Mouse (Mus musculus): ENCODE measurements around the gene Usp3. TPM values are rescaled to one million over a fixed set of nuclear protein-coding genes. Genes with fewer than 3 reads are reported as not detected.
A peak's percentile ranks its signal among the peaks of the same experiment; 100 is the strongest.

Usp3 gene
- total RNA-seq, 2 experiments from 2014 or later: 13.2 to 15.4 TPM

DNA sequence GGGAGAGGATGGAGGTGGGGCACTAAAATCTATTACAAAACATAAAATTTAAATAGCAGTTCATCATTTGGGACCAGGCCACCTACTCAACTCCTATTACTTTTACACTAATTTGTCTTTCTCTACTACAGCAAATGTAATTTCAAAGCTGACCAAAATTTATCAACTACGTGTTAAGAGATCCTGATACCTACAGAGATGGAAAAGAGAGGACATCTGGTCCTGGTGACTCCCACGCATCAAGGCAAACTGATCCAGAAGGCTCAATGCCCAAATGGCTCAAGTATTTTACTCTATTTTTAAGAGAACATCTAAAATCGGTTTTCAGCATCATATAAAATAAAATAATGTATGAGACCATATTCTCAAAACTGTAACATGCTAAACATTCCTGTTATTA lies 11.2 kb downstream of the Usp3 start:
- DNase-seq: no peak
- intact Hi-C loops (cut with DNase I): no loop called here

DNA sequence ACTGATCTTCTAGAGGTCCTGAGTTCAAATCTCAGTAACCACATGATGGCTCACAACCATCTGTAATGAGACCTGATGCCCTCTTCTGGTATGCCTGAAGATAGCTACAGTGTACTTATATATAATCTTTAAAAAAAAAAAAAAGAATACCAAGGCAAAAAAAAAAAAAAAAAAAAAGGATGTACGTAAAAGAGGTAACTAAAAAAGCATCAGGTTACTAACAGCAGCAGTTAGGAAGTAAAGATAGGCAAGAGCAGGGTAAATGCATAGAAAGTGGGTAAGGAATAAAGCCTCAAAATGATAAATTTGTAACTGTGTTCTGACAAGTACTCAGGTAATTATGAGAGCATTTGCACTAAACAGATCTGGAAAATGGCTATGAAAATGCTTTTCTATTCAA lies 12.2 kb downstream of the Usp3 start:
- intact Hi-C loops (cut with DNase I): no loop called here

DNA sequence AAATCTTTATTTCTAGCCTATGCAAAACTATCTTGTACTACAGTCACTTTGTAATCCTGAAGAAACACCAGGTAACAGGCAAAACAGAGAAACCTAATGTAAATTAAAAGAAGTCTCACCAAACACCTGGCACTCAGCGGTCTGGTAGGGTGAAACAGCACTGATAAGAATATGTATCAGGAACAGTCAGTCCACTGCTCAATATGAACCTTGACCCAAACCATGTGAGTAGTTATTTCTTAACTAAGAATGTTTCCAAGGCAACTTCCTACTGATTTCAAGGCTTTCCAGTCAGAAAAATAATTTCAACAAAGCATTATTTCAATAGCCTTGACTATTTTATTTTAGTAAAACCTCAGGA lies 17.1 kb downstream of the Usp3 start:
- intact Hi-C loops (cut with DNase I): no loop called here
- no peak for DNase-seq

More for the DNA sequence above, 12.2 kb downstream of the Usp3 start:
- no peak for DNase-seq

DNA sequence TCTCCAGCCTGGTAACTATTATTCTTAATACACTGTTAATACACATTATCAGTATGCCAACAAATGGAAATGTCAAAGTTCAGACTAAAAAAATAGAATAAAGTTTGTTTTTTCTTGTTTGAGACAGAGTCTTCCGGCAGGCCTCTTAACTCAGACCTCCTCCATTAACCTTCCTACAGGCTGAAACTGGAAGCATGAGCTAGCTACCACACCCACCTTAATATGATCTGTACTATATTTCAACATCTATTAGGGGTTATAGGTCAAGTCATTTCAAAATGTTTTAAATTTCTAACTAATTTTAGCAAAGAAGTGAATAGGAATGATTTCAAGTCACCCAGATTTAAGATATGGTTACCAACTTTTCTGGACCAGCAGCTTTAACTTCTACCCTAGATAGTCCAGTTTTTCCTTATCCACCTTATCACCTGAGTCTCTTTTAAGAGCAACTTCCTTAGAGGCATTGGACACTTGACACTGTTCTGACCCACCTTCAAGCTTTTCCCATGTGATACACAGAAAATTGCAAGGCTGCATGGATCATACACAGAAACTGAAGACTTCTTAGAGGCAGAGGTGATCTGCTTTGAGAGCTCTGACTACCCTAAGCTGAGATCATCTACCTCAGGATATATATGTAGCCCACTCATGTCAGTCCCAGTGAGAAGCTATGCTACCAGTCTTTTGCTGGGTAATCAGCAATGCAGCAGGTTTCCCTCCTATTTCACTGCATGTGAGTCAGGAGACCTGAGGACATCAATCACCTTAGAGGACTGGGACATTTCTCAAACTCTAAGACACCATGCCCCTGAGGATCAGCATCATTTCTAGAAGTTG lies 17.7 kb downstream of the Usp3 start:
- intact Hi-C loops (cut with DNase I): no loop called here
- no peak for DNase-seq

DNA sequence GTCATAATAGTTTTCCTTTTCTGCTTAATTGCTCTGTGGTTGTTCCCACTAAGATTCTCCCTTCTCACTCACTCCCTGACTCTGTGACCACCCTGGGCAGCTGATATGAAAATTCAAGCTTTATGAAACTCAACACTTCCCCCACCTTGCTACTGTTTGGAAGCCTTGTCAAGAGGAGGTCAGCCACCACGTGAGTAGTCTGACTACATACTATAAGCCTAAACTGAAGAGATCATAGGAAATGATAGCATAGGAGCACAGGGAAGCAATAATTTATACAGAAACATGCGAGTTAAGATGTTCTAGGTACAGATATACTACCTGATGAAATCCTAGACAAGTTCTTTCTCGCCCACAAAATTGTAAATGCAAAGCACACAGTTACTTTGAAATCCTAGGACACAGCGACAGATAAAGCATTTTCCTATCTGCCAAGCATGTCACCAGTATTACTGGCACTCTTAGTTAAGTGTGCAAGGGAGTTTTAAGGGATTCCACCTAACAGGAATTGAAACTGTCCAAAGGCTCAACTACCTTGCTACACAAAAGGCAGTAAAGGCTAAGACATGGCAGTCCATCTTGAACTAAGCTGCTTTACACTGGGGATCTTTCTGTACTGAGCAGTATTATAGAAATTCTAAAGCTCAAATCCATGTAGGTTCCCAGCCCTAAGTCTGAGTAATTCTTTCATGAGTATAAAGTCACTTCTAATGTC lies 20.8 kb downstream of the Usp3 start:
- no peak for DNase-seq
- intact Hi-C loops (cut with DNase I): no loop called here

DNA sequence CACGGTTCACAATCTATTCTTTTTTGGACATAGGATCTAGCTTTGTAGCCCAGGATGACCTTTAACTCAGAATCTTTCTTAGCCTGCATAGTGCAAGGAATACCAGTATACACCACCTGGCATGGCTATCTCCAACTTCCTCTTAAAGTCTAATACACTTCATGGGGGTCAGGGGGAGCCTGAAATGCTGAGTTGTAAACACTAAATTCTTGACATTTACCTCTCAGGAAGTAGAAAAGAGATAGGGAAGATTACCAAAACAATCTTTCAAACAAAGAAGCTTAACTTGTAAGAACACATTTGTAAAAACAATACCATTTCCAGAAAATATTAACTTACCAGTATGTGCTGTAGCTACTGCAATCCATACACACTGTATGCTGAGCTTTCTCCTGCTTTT lies 30.7 kb downstream of the Usp3 start:
- intact Hi-C loops (cut with DNase I): no loop called here
- DNase-seq: no peak

DNA sequence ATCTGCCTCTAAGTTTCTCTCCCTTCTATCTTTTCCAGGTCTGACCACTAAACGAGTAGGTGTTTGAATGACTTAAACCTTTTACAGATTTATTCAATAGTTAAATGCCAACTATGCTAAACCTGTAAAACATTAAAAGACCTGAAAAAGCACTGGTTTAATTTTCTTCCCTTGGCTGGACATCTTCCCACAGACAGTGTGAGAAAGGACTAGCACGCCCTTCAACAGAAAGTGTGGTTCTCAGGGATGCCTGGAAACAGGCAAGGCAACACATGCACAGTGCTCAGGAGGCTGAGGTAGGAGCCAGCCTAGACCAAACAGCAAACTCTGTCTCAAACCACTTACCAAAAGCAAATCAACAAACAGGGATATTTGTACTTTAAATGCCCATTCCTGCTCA lies 31.4 kb downstream of the Usp3 start:
- intact Hi-C loops (cut with DNase I): no loop called here
- no peak for DNase-seq

DNA sequence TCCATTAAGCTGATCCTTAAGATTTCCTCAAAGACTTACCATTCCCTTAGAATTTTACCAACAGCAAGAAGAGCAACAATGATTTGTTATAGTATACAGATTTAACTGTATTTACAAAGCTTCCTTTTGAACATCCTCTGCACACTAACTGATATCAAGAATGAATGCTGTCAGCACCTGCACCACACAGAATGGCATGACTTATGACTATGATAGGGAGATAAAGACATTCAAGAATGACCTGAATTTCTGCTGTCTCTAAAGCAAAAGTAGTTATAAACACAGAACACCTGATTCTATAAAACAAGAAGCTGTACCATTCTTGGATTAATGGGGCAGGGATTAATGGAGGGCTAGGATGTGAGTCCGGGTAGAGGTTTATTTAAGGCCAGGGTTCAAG lies 32.2 kb downstream of the Usp3 start:
- no peak for DNase-seq
- intact Hi-C loops (cut with DNase I): no loop called here

DNA sequence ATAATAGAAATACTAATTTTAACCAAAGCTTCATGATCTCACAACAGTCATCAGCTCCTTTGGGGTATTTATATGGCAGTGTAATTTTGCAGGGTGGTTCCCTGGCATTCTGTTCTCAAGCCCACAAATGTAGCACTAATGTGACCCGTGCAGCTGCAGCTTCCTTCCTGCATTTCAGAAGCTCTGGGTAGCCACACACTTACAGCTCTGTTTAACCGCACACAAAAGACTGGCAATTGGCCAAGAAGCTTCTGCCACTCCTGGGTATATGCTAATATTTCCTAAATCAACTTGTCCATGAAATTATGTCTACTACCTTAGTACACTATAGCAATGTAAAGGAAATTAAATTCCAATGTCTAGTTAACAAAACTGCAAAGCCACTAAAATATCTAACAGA lies 32.6 kb downstream of the Usp3 start:
- DNase-seq: no peak
- intact Hi-C loops (cut with DNase I): no loop called here

DNA sequence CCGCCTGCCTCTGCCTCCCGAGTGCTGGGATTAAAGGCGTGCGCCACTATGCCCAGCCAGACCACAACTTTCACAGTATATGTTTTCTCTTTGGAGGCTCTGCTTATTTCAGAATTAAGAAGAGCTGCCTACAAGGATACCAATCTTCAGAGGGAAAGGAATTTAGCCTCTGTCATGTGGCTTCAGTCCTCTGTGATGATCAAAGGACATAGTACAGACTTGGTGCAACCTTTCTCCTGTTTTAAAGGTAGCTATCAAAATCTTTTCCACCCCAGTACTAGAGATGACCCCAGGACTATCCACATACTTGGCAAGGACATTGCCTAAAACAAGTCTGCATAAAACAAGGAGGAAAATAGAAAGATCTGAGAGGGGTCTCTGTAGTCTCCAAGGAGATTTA lies 34.0 kb downstream of the Usp3 start:
- DNase-seq: no peak
- intact Hi-C loops (cut with DNase I): no loop called here

DNA sequence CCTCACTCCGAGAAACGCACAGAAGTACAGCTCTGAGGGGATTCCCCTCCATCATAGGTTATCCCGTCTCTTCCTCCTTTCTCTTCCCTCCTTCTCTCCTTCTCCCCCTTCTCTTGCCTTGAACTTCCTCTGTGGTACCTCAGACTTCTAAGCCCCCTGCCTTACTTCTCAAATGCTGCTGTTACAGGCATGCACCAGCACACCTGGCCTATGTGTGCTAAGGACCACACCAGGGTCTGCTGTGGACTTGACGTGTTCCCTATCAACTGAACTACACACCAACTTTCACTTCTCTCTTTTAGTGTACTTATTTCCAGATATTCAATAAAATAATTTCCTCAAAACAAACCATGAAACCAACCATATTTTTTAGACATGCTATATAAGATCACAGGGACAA lies 50.2 kb downstream of the Usp3 start:
- DNase-seq: no peak
- intact Hi-C loops (cut with DNase I): no loop called here

DNA sequence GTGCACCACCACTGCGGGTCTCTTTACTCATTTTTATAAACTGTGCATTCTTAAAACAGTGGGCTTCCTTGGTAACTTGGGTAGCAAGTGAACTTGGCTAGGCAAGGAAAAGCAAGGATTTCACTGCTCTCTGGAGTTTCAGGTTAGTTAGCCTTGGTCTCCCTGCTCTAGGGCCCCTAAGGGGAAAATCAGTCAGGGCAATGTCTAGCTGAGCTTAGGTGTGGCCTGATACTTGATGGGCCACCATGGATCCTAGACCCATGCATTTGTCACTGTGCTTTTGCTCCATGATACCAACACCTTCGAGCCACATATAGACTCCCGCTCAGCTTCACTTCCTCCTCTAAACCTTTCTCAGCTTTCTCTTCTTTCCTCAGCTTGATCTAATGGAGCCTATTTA lies 71.3 kb downstream of the Usp3 start:
- intact Hi-C loops (cut with DNase I): no loop called here
- DNase-seq: no peak

DNA sequence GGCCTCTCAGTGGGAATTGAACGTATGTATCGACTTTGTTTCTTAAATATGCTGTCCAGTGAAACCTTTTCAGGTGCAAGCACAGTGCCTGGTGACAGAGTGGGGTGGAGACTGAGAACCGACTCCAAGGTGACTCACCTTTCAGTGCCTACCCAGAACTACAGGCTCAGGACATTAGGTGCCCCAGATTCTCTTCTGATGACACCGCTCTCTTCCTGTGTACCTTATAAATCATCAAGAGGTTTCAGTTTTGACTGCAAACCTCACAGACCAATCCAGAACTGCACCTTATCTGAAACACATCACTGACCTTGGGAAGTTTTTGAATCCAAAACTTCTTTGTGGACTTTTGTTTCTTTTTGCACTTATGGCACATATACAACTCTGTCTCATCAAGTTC lies 72.6 kb downstream of the Usp3 start:
- no peak for DNase-seq
- intact Hi-C loops (cut with DNase I): no loop called here

DNA sequence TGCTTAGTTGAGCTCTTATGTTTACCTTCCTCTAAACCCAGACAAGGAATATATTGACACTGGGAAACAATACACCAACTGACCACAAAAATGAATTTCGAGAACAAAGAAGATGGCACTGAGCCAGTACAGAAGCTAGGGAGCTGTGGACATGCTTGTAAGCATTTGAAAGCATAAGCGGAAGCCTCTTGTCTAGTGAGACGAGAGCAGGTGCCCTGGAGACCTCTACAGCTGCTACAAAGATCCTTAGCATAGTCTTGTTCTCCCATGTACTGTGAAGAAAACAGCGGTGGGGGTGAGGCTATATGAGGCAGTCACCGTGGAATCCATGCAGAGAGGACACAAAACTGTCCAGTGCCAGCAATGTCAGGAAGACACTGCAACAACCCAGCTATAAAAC lies 74.0 kb downstream of the Usp3 start:
- DNase-seq: no peak
- intact Hi-C loops (cut with DNase I): no loop called here

DNA sequence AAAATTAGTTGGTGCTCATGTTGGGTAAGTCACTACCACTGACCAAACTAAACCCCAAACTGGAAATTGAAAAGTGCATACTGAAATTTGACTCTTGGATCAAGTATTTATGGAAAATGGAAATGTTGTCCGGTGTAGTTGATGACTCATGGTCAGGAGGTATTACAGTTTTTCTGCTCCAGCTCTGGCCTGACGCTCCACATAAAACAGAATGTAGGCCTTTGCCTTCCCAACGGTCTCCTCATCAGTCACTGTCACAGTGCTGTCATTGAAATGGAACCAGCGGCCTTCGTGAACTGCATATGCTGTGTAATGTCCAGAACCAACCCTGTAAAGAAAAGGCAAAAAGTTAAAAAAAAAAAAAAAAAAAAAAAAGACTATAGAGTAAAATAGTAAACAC lies 74.7 kb downstream of the Usp3 start:
- DNase-seq: no peak
- intact Hi-C loops (cut with DNase I): no loop called here

DNA sequence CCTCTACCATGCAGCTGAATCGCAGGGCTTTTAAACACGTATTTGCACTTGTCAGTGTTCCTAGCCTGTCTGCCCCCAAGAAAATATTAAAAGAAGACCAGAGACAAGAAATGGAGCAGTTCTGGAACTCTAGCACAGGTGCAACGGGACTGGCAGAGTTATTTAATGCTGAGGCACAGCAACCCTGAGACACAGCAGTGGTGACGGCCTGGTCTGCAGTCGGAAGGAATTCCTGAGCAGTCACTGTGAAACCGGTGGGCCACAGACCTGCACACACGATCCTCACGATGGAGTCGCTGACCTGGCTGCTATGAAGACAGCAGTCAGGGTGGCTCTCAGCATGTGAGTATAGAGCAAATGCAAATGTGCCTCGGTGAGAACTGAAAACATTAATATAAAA lies 75.2 kb downstream of the Usp3 start:
- intact Hi-C loops (cut with DNase I): no loop called here
- DNase-seq: no peak

DNA sequence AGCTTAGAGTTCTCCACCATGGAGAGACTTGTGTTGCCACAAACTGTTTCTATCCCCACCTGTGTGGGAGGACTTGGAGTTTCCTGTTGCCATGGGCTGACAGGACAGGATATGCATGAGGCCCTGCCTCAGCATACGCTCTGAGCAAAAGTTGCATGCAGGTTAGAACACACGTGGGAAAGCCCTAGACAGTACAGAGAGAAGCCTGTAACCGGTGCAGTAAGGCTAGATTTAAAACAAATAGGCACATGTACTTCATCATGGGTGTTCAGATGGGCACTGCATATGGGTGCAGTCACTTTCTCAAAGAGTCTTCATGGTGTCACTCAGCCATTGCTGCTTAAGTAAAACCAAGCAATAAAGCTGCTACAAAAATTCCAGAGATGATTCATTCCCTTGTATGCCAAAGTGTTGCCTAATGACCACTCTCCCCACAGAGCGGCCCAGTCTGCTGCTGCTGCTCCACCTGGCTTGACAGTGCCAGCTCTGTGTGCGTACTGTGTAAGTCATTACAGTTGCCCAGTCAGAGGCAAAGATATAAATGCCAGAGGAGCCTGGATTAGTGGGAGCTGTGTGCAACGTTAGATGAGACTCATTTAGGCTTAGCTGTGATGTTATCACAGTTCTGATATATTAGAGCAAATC lies 76.5 kb downstream of the Usp3 start:
- intact Hi-C loops (cut with DNase I): no loop called here
- no peak for DNase-seq

DNA sequence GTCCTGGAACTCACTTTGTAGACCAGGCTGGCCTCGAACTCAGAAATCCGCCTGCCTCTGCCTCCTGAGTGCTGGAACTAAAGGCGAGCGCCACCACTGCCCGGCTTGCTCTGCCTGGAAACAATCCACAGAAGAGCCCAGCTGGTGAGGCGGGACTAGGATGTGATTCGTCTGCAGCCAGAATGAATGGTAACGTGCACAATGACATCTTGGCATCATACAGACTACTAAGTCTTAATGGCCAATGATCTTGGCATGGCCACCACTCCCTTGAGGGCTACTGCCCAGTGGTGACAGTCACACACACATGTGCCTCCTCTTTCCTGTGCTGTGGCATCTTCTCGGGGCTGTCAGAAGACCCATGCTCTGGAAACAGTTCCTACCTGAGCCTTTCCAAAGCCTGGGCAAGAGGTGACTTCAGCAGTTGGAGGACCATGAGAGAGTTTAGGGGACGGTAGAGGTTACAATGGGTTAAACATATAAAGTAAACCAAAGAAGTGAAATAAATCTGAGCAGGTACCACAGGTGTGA lies 77.2 kb downstream of the Usp3 start:
- intact Hi-C loops (cut with DNase I): no loop called here
- no peak for DNase-seq

DNA sequence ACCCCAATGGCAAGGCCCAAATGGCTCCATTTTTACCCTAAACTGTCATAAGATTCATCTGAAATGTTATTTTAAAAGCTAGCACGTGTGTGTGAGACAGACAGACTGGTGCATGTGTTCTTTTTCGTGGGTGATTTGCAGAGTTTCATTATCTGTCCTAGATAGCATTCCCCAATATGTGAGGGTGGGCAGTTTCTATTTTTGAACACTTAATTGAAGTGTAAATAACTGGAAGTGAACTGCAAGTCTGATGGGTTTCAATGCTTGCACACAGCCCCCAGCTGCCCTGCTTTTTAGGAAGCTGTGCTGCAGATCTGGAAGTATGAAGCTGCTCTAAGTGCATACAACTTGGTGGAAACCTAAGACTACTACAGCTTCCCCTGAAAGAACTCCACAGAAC lies 77.8 kb downstream of the Usp3 start:
- intact Hi-C loops (cut with DNase I): no loop called here
- no peak for DNase-seq

DNA sequence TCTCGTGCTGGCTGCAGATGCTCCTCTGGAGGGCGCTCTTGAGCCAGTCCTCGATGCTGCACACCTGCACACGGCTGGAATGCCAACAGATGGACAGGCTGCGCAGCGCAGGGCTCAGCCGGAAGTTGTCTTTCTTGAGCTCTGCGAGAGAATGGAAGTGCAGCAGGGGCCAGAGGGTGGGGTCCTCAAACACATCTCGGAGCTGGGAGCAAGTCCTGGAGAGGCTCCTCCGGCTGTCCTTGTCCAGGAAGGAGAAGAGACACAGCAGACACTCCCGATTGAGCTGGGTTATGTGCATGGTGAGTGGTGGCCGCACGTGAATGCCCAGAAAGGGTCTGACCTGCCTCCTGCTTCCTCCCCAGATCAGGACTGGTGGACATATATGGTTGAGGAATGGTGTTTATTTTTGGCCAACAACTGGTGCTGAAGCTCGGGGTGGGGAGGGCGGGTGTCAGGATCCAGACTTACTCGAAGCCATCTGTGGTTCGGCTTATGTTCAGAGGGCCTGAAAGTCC lies 78.6 kb downstream of the Usp3 start, which contains the start of gene Fbxl22:
Gene Fbxl22, minus strand, starts transcription at position 338 of the 515 bp plus-strand sequence.
- DNase-seq: peak in 1 of 2 experiments; percentile 54

DNA sequence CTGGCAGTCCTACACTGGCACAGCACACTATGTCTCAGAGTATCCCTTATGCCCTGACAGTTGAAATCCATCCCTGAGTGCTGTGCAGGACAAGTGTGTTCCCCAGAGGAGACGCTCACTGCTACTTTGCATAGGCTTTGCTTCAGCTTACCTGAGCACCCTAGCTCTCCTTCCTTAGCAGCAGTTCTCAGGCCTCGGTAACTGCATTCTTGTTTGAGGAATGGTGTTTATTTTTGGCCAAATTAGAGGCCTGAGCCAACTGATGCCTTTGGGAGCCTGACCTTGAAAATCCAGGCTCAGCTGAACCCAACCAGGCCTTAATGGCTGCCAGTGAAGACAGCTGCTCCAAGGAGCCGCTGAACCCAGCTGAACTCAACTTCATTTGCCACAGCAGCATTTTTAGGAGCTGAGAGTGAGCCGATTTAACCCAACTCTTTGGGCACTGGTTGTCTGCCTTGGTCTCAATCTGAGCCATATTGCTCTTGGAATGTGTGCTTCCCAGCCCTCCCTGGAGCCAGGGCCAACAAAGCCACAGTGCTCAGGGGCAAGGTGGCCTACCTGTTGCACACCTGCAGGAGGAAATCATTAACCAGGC lies 79.2 kb downstream of the Usp3 start:
- intact Hi-C loops (cut with DNase I): loop anchor here (2.0 to 5.0 kb wide), 3 partner anchors 79 to 274 kb away; partner anchors contain the start of gene Usp3
- no peak for DNase-seq

More for the DNA sequence above, 78.6 kb downstream of the Usp3 start, which contains the start of gene Fbxl22:
- intact Hi-C loops (cut with DNase I): loop anchor here (5.0 kb wide), 2 partner anchors 98 to 273 kb away; no protein-coding TSS in a partner anchor
